Mouse (Mus musculus) small intestine, adult 2 months (tissue): Measurements from ENCODE around the gene Gja1. TPM values are rescaled to one million over a fixed set of nuclear protein-coding genes. Genes with fewer than 3 reads are reported as not detected.
"Not testable (repeated sequence)": the region's sequence is repeated elsewhere in the genome, so short reads cannot be mapped to it uniquely, and the experiment has no call there.

Experiments
- H3K27ac ChIP-seq: fragments of 200-500 bp; 2 replicates; pipeline ENCODE4 v1.5.1; 2012; ENCODE audit warnings: low read depth, low read length, control low read depth, inconsistent platforms; ENCODE audit not compliant: insufficient read depth
- H3K27me3 ChIP-seq: fragments of 200-500 bp; 2 replicates; pipeline ENCODE4 v1.6.1; 2012; ENCODE audit warnings: mild to moderate bottlenecking, moderate library complexity, low read length, inconsistent platforms; ENCODE audit not compliant: control insufficient read depth, insufficient read depth
- H3K36me3 ChIP-seq: fragments of 200-500 bp; 2 replicates; pipeline ENCODE4 v1.6.1; 2012; ENCODE audit warnings: mild to moderate bottlenecking, low read length, control low read depth, inconsistent platforms; ENCODE audit not compliant: control insufficient read depth, insufficient read depth
- H3K4me1 ChIP-seq: fragments of 200-500 bp; 2 replicates; pipeline ENCODE4 v1.6.1; 2012; ENCODE audit warnings: low read length, inconsistent platforms, mixed read lengths; ENCODE audit not compliant: control insufficient read depth, insufficient read depth, insufficient read length
- H3K4me3 ChIP-seq: fragments of 200-500 bp; 2 replicates; pipeline ENCODE4 v1.5.1; 2012; ENCODE audit warnings: low read depth, mild to moderate bottlenecking, control low read depth, inconsistent platforms, low read length, moderate library complexity
- CTCF ChIP-seq: fragments of 200-500 bp; IDR thresholded peaks from 2 replicates; pipeline ENCODE4 v1.5.1; 2012; ENCODE audit warnings: low read depth, mild to moderate bottlenecking, control low read depth, inconsistent platforms, low read length, moderate library complexity, mixed read lengths; ENCODE audit not compliant: insufficient replicate concordance, insufficient read length; ENCODE audit errors: extremely low read depth
- POLR2A ChIP-seq: fragments of 200-500 bp; IDR thresholded peaks from 2 replicates; pipeline ENCODE4 v1.6.1; 2012; ENCODE audit warnings: low read depth, mild to moderate bottlenecking, control low read depth, inconsistent platforms, low read length, moderate library complexity
- WGBS: fragments of 180-500 bp; shearing (Covaris S2); methylation state at CpG from one replicate; pipeline ENCODE4 v1.1.7; 2018; 5-methylcytosine and 5-hydroxymethylcytosine counted together
- polyA plus RNA-seq: library from polyadenylated mRNA; depleted of rRNA; stranded (reverse); fragments of >200 nt; gene quantifications from 2 replicates; pipeline ENCODE4 v1.2.3, GENCODE M21; 2012

Gja1 gene
- polyA plus RNA-seq, 1 experiment = 3.7 TPM

GRCm38 (mm10) chr10:56397875-56398274, 20.7 kb downstream of the Gja1 start:
- no peaks in the 10 kb centered on the region for H3K36me3 ChIP-seq
- no peaks in the 10 kb centered on the region for H3K4me1 ChIP-seq
- no peak overlapping the region for H3K4me3 ChIP-seq
- TF ChIP-seq POLR2A = no peak
- no peak for TF ChIP-seq CTCF
- H3K27me3 ChIP-seq = no peaks in the 10 kb centered on the region
- WGBS = 86% methylated on average over 8 of the region's 8 CpGs
- H3K27ac ChIP-seq = no peak overlapping the region

DNA sequence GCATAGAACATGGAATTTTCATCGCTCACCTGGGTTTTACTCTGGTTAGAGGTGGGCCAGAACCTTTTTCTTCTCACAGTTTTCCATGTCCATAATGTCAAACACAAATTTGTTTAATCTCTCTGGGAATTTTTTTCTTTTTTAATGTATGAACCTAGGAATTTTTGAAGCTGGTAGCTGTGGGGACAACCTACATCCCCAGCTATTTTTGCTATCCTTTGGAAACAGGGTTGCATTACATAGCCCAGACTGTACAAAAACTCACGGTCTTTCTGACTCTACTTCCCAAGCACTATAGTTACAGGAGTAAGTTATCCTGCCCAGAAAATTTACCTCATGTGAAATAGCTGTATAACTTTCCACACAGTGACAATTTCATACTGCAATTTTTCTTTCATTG, 21.2 kb downstream of the Gja1 start:
- H3K27ac ChIP-seq = no peak overlapping the region
- no peak overlapping the region for H3K4me3 ChIP-seq
- no peaks in the 10 kb centered on the region for H3K36me3 ChIP-seq
- 91% methylated on average over 2 of the region's 2 CpGs for WGBS
- no peaks in the 10 kb centered on the region for H3K27me3 ChIP-seq
- TF ChIP-seq CTCF = no peak
- no peaks in the 10 kb centered on the region for H3K4me1 ChIP-seq

DNA sequence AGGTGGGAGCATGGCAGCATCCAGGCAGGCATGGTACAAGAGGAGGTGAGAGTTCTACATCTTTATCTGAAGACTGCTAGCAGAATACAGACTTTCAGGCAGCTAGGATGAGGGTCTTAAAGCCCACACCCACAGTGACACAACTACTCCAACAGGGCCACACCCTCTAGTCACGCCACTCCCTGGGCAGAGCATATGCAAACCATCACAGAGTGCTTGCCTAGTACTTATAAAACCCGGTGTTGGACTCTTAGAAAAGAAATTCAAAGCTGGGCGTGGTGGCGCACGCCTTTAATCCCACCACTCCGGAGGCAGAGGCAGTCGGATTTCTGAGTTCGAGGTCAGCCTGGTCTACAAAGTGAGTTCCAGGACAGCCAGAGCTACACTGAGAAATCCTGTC, 24.3 kb downstream of the Gja1 start:
- H3K36me3 ChIP-seq, H3K4me3 ChIP-seq, H3K27me3 ChIP-seq, H3K27ac ChIP-seq, H3K4me1 ChIP-seq: not testable (repeated sequence)
- 86% methylated on average over 8 of the region's 8 CpGs for WGBS

DNA sequence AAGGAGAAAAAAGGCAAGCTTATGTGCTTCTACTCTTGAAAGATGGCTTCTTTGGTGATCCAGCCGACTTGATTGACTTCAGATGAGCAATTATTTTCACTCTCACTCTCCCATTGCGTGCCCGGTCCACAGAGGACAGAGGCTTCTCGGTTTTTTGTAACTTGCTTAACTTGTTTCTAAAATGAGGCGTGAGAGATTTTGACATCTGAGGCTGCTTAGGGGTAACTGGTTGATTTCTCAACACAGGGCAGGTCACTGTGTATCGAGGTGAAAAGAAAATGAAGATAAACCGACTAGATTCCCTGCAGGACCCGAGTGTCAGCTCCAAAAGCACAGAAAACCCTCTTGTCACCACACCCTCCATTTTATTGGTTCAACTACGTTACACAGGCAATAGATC, 28.8 kb downstream of the Gja1 start:
- Histone ChIP-seq H3K4me1 (no peaks in the 10 kb centered on the region), H3K4me3 (no peak overlapping the region), H3K27ac (no peak overlapping the region), H3K27me3 (no peaks in the 10 kb centered on the region), H3K36me3 (no peaks in the 10 kb centered on the region)
- 65% methylated on average over 9 of the region's 9 CpGs for WGBS
- TF ChIP-seq POLR2A (no peak), CTCF (no peak)

DNA sequence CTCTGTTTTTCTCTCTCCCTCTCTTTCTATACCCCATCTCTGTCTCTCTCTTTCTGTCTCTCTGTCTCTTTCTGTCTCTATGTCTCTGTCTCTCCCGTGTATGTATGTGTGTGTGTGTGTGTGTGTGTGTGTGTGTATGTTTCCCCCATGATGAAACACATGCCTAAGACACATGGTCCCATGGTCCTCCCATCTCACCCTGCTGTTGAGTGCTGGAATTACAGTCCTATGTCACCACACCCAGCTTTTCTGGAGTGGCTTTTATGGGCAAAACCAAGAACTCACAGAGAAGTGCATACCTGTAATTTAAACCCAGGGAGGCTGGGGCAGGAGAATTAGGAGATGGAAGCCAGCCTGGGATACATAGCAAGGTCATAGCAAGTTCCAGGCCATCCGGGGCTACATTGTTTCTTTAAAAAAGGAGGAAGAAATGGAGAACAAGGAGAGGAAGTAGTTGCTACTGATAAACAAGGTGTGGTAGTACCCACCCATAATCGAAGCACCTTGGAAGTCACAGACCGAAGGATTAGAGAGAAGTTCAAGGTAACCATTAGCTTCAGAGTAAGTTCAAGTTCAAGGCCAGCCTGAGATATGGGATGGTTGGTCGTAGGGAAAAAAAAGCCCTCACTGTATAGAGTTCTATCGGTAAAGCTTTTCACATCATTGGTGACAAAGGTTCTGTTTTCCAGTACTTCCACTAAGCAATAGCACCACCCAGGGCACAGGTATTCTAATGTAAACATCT, 29.4 kb downstream of the Gja1 start:
- 62% methylated on average over 6 of the region's 6 CpGs for WGBS
- H3K27ac ChIP-seq = no peak overlapping the region

GRCm38 (mm10) chr10:56415894-56416570, 38.9 kb downstream of the Gja1 start:
- Histone ChIP-seq H3K27ac (no peak overlapping the region), H3K4me3 (no peak overlapping the region), H3K4me1 (no peaks in the 10 kb centered on the region), H3K36me3 (no peaks in the 10 kb centered on the region), H3K27me3 (no peaks in the 10 kb centered on the region)
- TF ChIP-seq CTCF = no peak
- 49% methylated on average over 7 of the region's 7 CpGs for WGBS

More for the DNA sequence above, 29.4 kb downstream of the Gja1 start:
- no peak overlapping the region for H3K4me3 ChIP-seq
- H3K36me3 ChIP-seq = no peaks in the 10 kb centered on the region
- no peaks in the 10 kb centered on the region for H3K4me1 ChIP-seq
- no peaks in the 10 kb centered on the region for H3K27me3 ChIP-seq
- TF ChIP-seq CTCF = no peak

DNA sequence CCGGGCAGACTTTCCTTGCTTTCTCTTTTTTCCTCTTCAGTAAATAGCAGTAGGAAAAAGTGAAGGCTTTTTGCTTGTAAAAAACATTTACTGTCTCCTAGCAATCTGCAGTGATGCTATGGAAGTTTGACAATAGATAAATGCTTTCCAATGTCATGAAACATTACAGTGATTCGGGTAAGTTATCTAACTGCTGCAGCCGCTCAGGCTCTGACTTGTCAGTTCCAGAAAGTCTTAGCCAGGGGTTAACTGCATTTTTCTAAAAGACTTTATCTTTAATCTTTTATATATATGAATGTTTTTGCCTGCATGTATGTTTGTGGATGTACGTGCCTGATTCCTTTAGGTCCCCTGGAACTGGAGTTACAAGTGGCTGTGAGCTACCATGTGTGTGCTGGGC, 45.4 kb downstream of the Gja1 start:
- WGBS = 85% methylated on average over 4 of the region's 4 CpGs
- H3K4me3 ChIP-seq = no peak overlapping the region
- H3K27me3 ChIP-seq = no peaks in the 10 kb centered on the region
- no peaks in the 10 kb centered on the region for H3K36me3 ChIP-seq
- no peak overlapping the region for H3K27ac ChIP-seq
- TF ChIP-seq CTCF (no peak), POLR2A (no peak)
- no peaks in the 10 kb centered on the region for H3K4me1 ChIP-seq
